Mouse (Mus musculus): Measurements from ENCODE around the gene Supt20.
"Not testable (repeated sequence)": the region's sequence is repeated elsewhere in the genome, so short reads cannot be mapped to it uniquely, and the experiment has no call there.

Supt20 gene

GRCm38 (mm10) chr3:54755145-54756041 is 62.8 kb downstream of the Supt20 start, which contains the start of gene Smad9:
Gene Smad9, plus strand, starts transcription at chr3:54755582.
- DNase-seq (ENCODE audit: low spot score in 2 of 2) = peak; percentile 65 to 69

GRCm38 (mm10) chr3:54756058-54756457 is 63.5 kb downstream of the Supt20 start:
- DNase-seq (ENCODE audit: low spot score in 2 of 2) = no peak

GRCm38 (mm10) chr3:54757446-54757845 is 64.8 kb downstream of the Supt20 start:
- no peak for DNase-seq (ENCODE audit: low spot score in 2 of 2)

- DNase-seq (ENCODE audit: low spot score in 2 of 2) = no peak
Observed at GRCm38 (mm10) chr3:54759211-54759610, 66.6 kb downstream of the Supt20 start.

- DNase-seq (ENCODE audit: low spot score in 2 of 2) = no peak
Observed at GRCm38 (mm10) chr3:54760321-54761115, 67.9 kb downstream of the Supt20 start.

GRCm38 (mm10) chr3:54761258-54761657 is 68.7 kb downstream of the Supt20 start:
- DNase-seq (ENCODE audit: low spot score in 2 of 2) = no peak

GRCm38 (mm10) chr3:54764418-54764817 is 71.8 kb downstream of the Supt20 start:
- no peak for DNase-seq (ENCODE audit: low spot score in 2 of 2)

- DNase-seq (ENCODE audit: low spot score in 2 of 2) = not testable (repeated sequence)
Observed at GRCm38 (mm10) chr3:54765521-54765920, 72.9 kb downstream of the Supt20 start.

GRCm38 (mm10) chr3:54766034-54766433 is 73.4 kb downstream of the Supt20 start:
- no peak for DNase-seq (ENCODE audit: low spot score in 2 of 2)

- no peak for DNase-seq (ENCODE audit: low spot score in 2 of 2)
Observed at GRCm38 (mm10) chr3:54766811-54767210, 74.2 kb downstream of the Supt20 start.

- DNase-seq (ENCODE audit: low spot score in 2 of 2) = no peak
Observed at GRCm38 (mm10) chr3:54768592-54768991, 76.0 kb downstream of the Supt20 start.

GRCm38 (mm10) chr3:54769349-54770275 is 77.0 kb downstream of the Supt20 start:
- no peak for DNase-seq (ENCODE audit: low spot score in 2 of 2)

GRCm38 (mm10) chr3:54773613-54774012 is 81.0 kb downstream of the Supt20 start:
- no peak for DNase-seq (ENCODE audit: low spot score in 2 of 2)

GRCm38 (mm10) chr3:54775989-54776631 is 83.5 kb downstream of the Supt20 start:
- DNase-seq (ENCODE audit: low spot score in 2 of 2) = no peak

All from urinary bladder, postnatal 4 days (tissue).